Comparison of ENCODE assay signal across 8 mouse cellular contexts in genomic region chr1:132416943-132417290, GRCm38 (mm10). TPM values are rescaled to one million over a fixed set of nuclear protein-coding genes. Genes with fewer than 3 reads are reported as not detected.
A peak's percentile ranks its signal among the peaks of the same experiment; 100 is the strongest.
DNase-seq lines count a peak whose midpoint lies in the region; ATAC-seq and TF ChIP-seq lines count a peak whose summit lies in the region.

No protein-coding gene starts in this region.

- TF ChIP-seq POLR2A in bone marrow, adult 2 months (IDR thresholded peaks at IDR 0.05; ENCODE audit: borderline replicate concordance, control insufficient read depth, low read depth, low read length): no peak

- no peaks in the 10 kb centered on the region for H3K36me3 ChIP-seq in heart, postnatal 0 days (replicated peaks; ENCODE audit: control insufficient read depth, insufficient read depth, low read length)
- no peaks in the 10 kb centered on the region for H3K36me3 ChIP-seq in hindbrain, embryonic 12.5 days
- H3K36me3 ChIP-seq in midbrain, embryonic 10.5 days: no peaks in the 10 kb centered on the region

- H3K27me3 ChIP-seq in heart, postnatal 0 days (ENCODE audit: control insufficient read depth, insufficient read depth, low read length): no peaks in the 10 kb centered on the region
- H3K27me3 ChIP-seq in hindbrain, embryonic 12.5 days: no peaks in the 10 kb centered on the region
- H3K27me3 ChIP-seq in midbrain, embryonic 10.5 days (ENCODE audit: low read depth, poor library complexity, severe bottlenecking): no peaks in the 10 kb centered on the region

- H3K9ac ChIP-seq in heart, postnatal 0 days (replicated peaks; ENCODE audit: low read depth, low read length): peak overlapping the region; percentile 92
- peak overlapping the region; percentile 68 for H3K9ac ChIP-seq in hindbrain, embryonic 12.5 days

- H3K4me3 ChIP-seq in heart, postnatal 0 days (ENCODE audit: low read depth, low read length): peak overlapping the region; percentile 93
- H3K4me3 ChIP-seq in bone marrow, adult 2 months (replicated peaks; ENCODE audit: control insufficient read depth, low read depth, low read length): peak overlapping the region; percentile 59
- peak overlapping the region; percentile 48 for H3K4me3 ChIP-seq in hindbrain, embryonic 12.5 days
- H3K4me3 ChIP-seq in midbrain, embryonic 10.5 days: peak overlapping the region; percentile 79

- no peak for TF ChIP-seq CTCF in heart, postnatal 0 days (IDR thresholded peaks at IDR 0.05; ENCODE audit: low read depth)
- no peak for TF ChIP-seq CTCF in bone marrow, adult 2 months (IDR thresholded peaks at IDR 0.05; ENCODE audit: control insufficient read depth, insufficient read depth, low read length)

- intact Hi-C loops in heart, postnatal 10 days (cut with DNase I): loop anchor here (2.0 kb wide), 2 partner anchors 26 to 60 kb away; partner anchors contain the start of genes Rbbp5 and Tmcc2

- H3K4me1 ChIP-seq in heart, postnatal 0 days (ENCODE audit: control insufficient read depth, insufficient read depth): peaks cover 13% of the 10 kb centered on the region
- H3K4me1 ChIP-seq in bone marrow, adult 2 months (ENCODE audit: control insufficient read depth, insufficient read depth, low read length): peaks cover 5% of the 10 kb centered on the region; the same call in 1 of the 2 replicates
- peaks cover 23% of the 10 kb centered on the region for H3K4me1 ChIP-seq in hindbrain, embryonic 12.5 days
- peaks cover 46% of the 10 kb centered on the region for H3K4me1 ChIP-seq in midbrain, embryonic 10.5 days

- no peak for DNase-seq in heart, postnatal 0 days (ENCODE audit: low spot score)
- DNase-seq in heart, postnatal 10 days: no peak
- DNase-seq in midbrain, embryonic 10.5 days (ENCODE audit: low spot score): no peak
- DNase-seq in ovary, adult 18-20 months (ENCODE audit: low spot score): no peak
- no peak for DNase-seq in layer of hippocampus, adult 9-11 months
- DNase-seq in adrenal gland, postnatal 4 days (ENCODE audit: low spot score in 2 of 2): no peak

- ATAC-seq in heart, postnatal 0 days (ENCODE audit: insufficient read depth, low read depth): no peak
- ATAC-seq in hindbrain, embryonic 12.5 days (ENCODE audit: low FRiP score): no peak

- H3K9me3 ChIP-seq in heart, postnatal 0 days (replicated peaks; ENCODE audit: control insufficient read depth, low read length): no peaks in the 10 kb centered on the region
- no peaks in the 10 kb centered on the region for H3K9me3 ChIP-seq in hindbrain, embryonic 12.5 days (replicated peaks)
- H3K9me3 ChIP-seq in midbrain, embryonic 10.5 days (replicated peaks): no peaks in the 10 kb centered on the region

- 9% methylated on average over 6 of the region's 6 CpGs for WGBS in heart, postnatal 0 days
- 0% methylated on average over 6 of the region's 6 CpGs for WGBS in bone marrow, adult 2 months
- 20% methylated on average over 6 of the region's 6 CpGs for WGBS in hindbrain, embryonic 12.5 days
- WGBS in midbrain, embryonic 10.5 days: 21% methylated on average over 6 of the region's 6 CpGs

- peak overlapping the region; percentile 97 for H3K27ac ChIP-seq in heart, postnatal 0 days (ENCODE audit: low read depth)
- peak overlapping the region; percentile 98 for H3K27ac ChIP-seq in bone marrow, adult 2 months (ENCODE audit: control insufficient read depth, insufficient read depth, low read depth, low read length, poor library complexity)
- peak overlapping the region; percentile 90 for H3K27ac ChIP-seq in hindbrain, embryonic 12.5 days
- H3K27ac ChIP-seq in midbrain, embryonic 10.5 days (replicated peaks): peak overlapping the region; percentile 95

- no peak for TF ChIP-seq EP300 in heart, postnatal 0 days (IDR thresholded peaks at IDR 0.05; ENCODE audit: low read depth)

- peak overlapping the region; percentile 89 for H3K4me2 ChIP-seq in heart, postnatal 0 days (ENCODE audit: low read depth, low read length)
- H3K4me2 ChIP-seq in hindbrain, embryonic 12.5 days (replicated peaks): peak overlapping the region; percentile 76

RNA-seq across cellular contexts. Expression of gene Dstyk, which starts 0.4 kb away (rescaled TPM):
- total RNA-seq in heart, postnatal 0 days (2014; rRNA removed; ENCODE audit: low replicate concordance): 6.7 and 37.6 TPM in 2 replicates
- 6.3 and 6.7 TPM in 2 replicates for polyA plus RNA-seq in heart, postnatal 0 days (2015; fragmentation: Nextera tagmentation; extraction: Ambion mirVana)
- total RNA-seq in heart, postnatal 10 days (2021): 10 to 100 TPM; 19.7 to 24.7 TPM
- 9.6 and 13.7 TPM in 2 replicates for polyA plus RNA-seq in bone marrow, adult 2 months (2011; ENCODE audit: insufficient read depth, insufficient read length, low replicate concordance, missing spikeins)
- 14.3 and 14.6 TPM in 2 replicates for polyA plus RNA-seq in hindbrain, embryonic 12.5 days (2016; fragmentation: Nextera tagmentation; extraction: Ambion mirVana)
- 11.8 and 13.9 TPM in 2 replicates for polyA plus RNA-seq in midbrain, embryonic 10.5 days (2016; fragmentation: Nextera tagmentation; extraction: Ambion mirVana)
- 10 to 100 TPM; 28.3 to 29.0 TPM for total RNA-seq in adrenal gland, postnatal 4 days (2021)

RNA-seq across cellular contexts. Expression of gene Tmcc2, which starts 25.8 kb away (rescaled TPM):
- total RNA-seq in heart, postnatal 0 days (2014; rRNA removed; ENCODE audit: low replicate concordance): 19.9 and 20.4 TPM in 2 replicates
- 4.6 and 6.5 TPM in 2 replicates for polyA plus RNA-seq in heart, postnatal 0 days (2015; fragmentation: Nextera tagmentation; extraction: Ambion mirVana)
- total RNA-seq in heart, postnatal 10 days (2021): 10 to 100 TPM; 14.7 to 16.4 TPM
- 246 and 316 TPM in 2 replicates for polyA plus RNA-seq in bone marrow, adult 2 months (2011; ENCODE audit: insufficient read depth, insufficient read length, low replicate concordance, missing spikeins)
- 36.3 and 37.8 TPM in 2 replicates for polyA plus RNA-seq in hindbrain, embryonic 12.5 days (2016; fragmentation: Nextera tagmentation; extraction: Ambion mirVana)
- polyA plus RNA-seq in midbrain, embryonic 10.5 days (2016; fragmentation: Nextera tagmentation; extraction: Ambion mirVana): 9.6 and 13.3 TPM in 2 replicates
- total RNA-seq in adrenal gland, postnatal 4 days (2021): 10 to 100 TPM; 32.8 to 50.6 TPM
